Mouse (Mus musculus): Measurements from ENCODE around the gene Snrpd2.

Gene Snrpd2

DNA sequence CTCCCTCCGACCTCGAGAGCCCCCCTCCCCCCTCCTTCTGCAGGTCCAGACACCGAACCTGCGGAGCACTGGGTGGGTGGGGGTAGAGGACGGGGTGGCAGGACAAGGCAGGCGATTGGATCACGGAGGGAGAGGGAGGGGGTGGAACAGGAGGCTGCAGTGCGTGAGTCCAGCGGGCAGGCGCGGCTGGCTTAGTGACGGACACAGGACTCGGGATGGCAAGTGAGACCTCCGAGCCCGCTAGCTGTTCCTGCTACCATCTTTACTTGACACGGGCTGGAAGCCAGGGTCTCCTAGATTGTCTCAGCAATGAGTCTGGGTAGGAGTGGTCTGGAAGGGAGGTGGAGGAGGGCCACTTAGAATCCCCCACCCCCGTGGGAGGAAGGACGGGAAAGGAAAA is 28.5 kb downstream of the Snrpd2 start:
- DNase-seq (ENCODE audit: low read depth, low spot score): no peak

GRCm38 (mm10) chr7:19178443-19179092 is 29.0 kb downstream of the Snrpd2 start:
- DNase-seq (ENCODE audit: low read depth, low spot score): peak; percentile 62

- no peak for DNase-seq (ENCODE audit: low read depth, low spot score)
These were observed 29.7 kb downstream of the Snrpd2 start for GRCm38 (mm10) chr7:19179173-19179572.

GRCm38 (mm10) chr7:19179936-19180335 is 30.4 kb downstream of the Snrpd2 start:
- peak; percentile 37 for DNase-seq (ENCODE audit: low read depth, low spot score)

- no peak for DNase-seq (ENCODE audit: low read depth, low spot score)
These were observed 31.4 kb downstream of the Snrpd2 start for GRCm38 (mm10) chr7:19180862-19181429.

- DNase-seq (ENCODE audit: low read depth, low spot score): no peak
These were observed 34.7 kb downstream of the Snrpd2 start for GRCm38 (mm10) chr7:19184250-19184649.

GRCm38 (mm10) chr7:19184758-19185157 is 35.2 kb downstream of the Snrpd2 start:
- DNase-seq (ENCODE audit: low read depth, low spot score): no peak

DNA sequence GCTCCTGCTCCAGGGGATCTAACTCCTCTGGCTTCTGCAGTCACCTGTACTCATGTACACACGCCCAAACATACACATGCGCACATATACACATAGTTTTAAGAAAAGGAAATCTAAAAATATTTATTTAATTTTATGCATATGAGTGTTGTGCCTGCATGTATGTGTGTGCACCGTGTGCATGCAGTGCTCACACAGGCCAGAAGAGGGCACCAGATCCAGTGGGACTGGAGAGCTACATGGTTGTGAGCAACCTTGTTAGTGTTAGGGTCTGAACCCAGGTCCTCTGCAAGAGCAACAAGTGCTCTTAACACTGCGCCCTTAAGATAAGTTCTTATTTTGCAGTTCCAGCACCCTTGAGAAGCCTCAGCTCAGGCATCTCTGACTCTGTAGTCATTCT is 45.2 kb downstream of the Snrpd2 start:
- DNase-seq (ENCODE audit: low read depth, low spot score): no peak

GRCm38 (mm10) chr7:19196676-19197075 is 47.2 kb downstream of the Snrpd2 start:
- DNase-seq (ENCODE audit: low read depth, low spot score): no peak

DNA sequence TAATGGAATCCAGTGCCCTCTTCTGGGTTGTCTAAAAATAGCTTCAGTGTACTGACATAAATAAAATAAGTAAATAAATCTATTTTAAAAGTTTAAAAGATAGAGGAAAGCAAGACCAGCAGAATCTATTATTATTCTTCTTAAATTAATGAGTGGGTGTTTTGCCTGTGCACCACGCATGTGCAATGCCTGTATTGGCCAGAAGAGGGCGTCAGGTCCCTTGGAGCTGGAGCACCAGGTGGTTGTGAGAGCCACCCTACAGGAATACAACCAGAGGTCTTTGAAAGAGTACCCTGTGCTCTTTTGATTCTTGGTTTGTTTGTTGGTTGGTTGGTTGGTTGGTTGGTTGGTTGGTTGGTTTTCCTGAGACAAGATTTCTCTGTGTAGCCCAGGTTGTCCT is 48.5 kb downstream of the Snrpd2 start:
- peak; percentile 34 for DNase-seq (ENCODE audit: low read depth, low spot score)

- DNase-seq (ENCODE audit: low read depth, low spot score): no peak
These were observed 52.1 kb downstream of the Snrpd2 start for GRCm38 (mm10) chr7:19201660-19202059.

GRCm38 (mm10) chr7:19202065-19202850 is 52.7 kb downstream of the Snrpd2 start:
- DNase-seq (ENCODE audit: low read depth, low spot score): no peak
